Mouse (Mus musculus): ENCODE data around the gene Zbtb2.

- TF ChIP-seq CTCF (IDR thresholded peaks at IDR 0.05; ENCODE audit: low read depth) (no peak), EP300 (IDR thresholded peaks at IDR 0.05; ENCODE audit: low read depth) (no peak)
Observed at GRCm38 (mm10) chr10:4388384-4388745, 457 bp upstream of the Zbtb2 start.
